Mouse (Mus musculus): ENCODE data around the gene Slc35b3. TPM values are rescaled to one million over a fixed set of nuclear protein-coding genes. Genes with fewer than 3 reads are reported as not detected.

Slc35b3 gene
- total and polyA plus RNA-seq, 3 experiments, result 12.8 to 34.2 (median 26.6) TPM

DNA sequence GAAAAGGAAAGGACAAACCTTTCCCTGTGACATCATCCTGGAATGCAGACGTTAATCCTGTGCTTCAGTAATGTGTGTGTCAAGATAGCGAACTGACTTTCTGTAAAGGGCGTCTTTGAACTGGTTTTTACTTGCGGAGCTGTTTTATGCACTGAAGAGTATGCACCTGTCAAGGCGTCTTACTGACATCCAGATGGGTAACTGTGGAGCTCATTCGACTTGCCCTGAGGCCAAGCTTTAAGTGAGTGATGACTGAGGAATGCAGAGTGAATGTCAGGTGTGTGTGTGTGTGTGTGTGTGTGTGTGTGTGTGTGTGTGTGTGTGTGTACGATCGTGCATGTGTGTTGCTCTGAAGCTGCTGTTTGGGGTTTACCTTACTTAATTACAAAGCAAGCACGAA, 38.3 kb upstream of the Slc35b3 start:
- TF ChIP-seq POLR2AphosphoS5 (IDR thresholded peaks at IDR 0.05; ENCODE audit: insufficient replicate concordance, low read depth, low read length) (no peak), TAL1 (conservative IDR thresholded peaks at IDR 0.05; ENCODE audit: low read depth, low read length) (no peak), CTCF (IDR thresholded peaks at IDR 0.05; ENCODE audit: low read depth, low read length) (no peak), GATA2 (IDR thresholded peaks at IDR 0.05; ENCODE audit: borderline replicate concordance, low read depth, low read length) (no peak), GATA1 (IDR thresholded peaks at IDR 0.05; ENCODE audit: borderline replicate concordance, low read length) (no peak)
- H3K36me3 ChIP-seq (replicated peaks), result no peaks in the 10 kb centered on the region
- no peak for DNase-seq (ENCODE audit: low spot score)
- no peaks in the 10 kb centered on the region for H3K9me3 ChIP-seq (replicated peaks)
- no peak for ATAC-seq (ENCODE audit: extremely low read depth, insufficient number of reproducible peaks, low FRiP score, poor library complexity, severe bottlenecking)
- no peaks in the 10 kb centered on the region for H3K4me1 ChIP-seq (ENCODE audit: insufficient read depth, low read depth, low read length)
- H3K4me3 ChIP-seq (ENCODE audit: low read depth, low read length), result no peak overlapping the region
- no peaks in the 10 kb centered on the region for H3K27me3 ChIP-seq (ENCODE audit: insufficient read depth, low read length)

DNA sequence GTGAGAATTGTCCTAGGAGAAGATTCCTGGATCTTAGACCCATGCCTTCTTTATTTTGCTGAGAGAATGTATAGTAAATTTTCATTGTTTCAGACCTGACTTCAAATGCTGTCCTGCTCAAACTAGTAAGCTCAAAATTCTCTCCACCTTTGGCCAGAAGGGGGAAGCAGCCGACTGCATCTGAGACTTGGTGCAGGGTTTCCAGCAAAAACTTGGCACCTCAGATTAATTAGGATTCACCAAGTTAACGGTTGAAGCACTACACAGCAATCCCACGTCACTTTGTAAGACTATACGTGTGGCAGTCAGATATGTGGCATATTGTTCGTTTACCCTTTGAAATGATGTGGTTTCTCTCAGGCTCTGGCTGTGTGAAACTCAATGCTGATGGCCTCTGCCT, 31.9 kb upstream of the Slc35b3 start:
- ATAC-seq (ENCODE audit: extremely low read depth, insufficient number of reproducible peaks, low FRiP score, poor library complexity, severe bottlenecking) (no peak), DNase-seq (ENCODE audit: low spot score) (no peak)
- no peaks in the 10 kb centered on the region for H3K9me3 ChIP-seq (replicated peaks)
- TF ChIP-seq CTCF (IDR thresholded peaks at IDR 0.05; ENCODE audit: low read depth, low read length) (no peak), TAL1 (conservative IDR thresholded peaks at IDR 0.05; ENCODE audit: low read depth, low read length) (no peak), POLR2AphosphoS5 (IDR thresholded peaks at IDR 0.05; ENCODE audit: insufficient replicate concordance, low read depth, low read length) (no peak), GATA1 (IDR thresholded peaks at IDR 0.05; ENCODE audit: borderline replicate concordance, low read length) (no peak), GATA2 (IDR thresholded peaks at IDR 0.05; ENCODE audit: borderline replicate concordance, low read depth, low read length) (no peak)
- H3K4me3 ChIP-seq (ENCODE audit: low read depth, low read length), result no peak overlapping the region
- H3K4me1 ChIP-seq (ENCODE audit: insufficient read depth, low read depth, low read length), result no peaks in the 10 kb centered on the region
- no peaks in the 10 kb centered on the region for H3K36me3 ChIP-seq (replicated peaks)
- H3K27me3 ChIP-seq (ENCODE audit: insufficient read depth, low read length), result peaks cover 8% of the 10 kb centered on the region

GRCm38 (mm10) chr13:38983751-38984150, 23.1 kb upstream of the Slc35b3 start:
- H3K4me3 ChIP-seq (ENCODE audit: low read depth, low read length), result no peak overlapping the region

DNA sequence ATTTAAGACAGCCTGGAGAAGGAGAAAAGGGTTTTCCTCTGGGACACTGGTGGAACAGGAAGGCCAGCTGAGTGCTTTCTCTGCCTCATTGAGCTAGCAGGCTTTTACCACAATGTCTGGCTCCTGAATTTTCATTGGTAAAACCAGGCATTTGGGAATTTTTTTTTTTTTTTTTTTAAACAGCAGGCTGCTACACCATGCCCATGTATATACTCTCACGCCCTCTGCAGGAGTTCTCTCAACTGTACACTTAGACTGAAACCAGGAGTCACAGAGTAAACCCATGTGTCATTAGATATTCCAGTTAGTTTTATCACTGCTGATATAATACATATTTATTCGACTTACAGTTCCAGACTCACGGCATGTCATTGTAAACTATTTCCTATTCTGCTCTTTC, 20.2 kb upstream of the Slc35b3 start:
- no peaks in the 10 kb centered on the region for H3K36me3 ChIP-seq (replicated peaks)
- TF ChIP-seq GATA2 (IDR thresholded peaks at IDR 0.05; ENCODE audit: borderline replicate concordance, low read depth, low read length) (no peak), CTCF (IDR thresholded peaks at IDR 0.05; ENCODE audit: low read depth, low read length) (no peak), GATA1 (IDR thresholded peaks at IDR 0.05; ENCODE audit: borderline replicate concordance, low read length) (no peak), TAL1 (conservative IDR thresholded peaks at IDR 0.05; ENCODE audit: low read depth, low read length) (no peak), POLR2AphosphoS5 (IDR thresholded peaks at IDR 0.05; ENCODE audit: insufficient replicate concordance, low read depth, low read length) (no peak)
- ATAC-seq (ENCODE audit: extremely low read depth, insufficient number of reproducible peaks, low FRiP score, poor library complexity, severe bottlenecking) (no peak), DNase-seq (ENCODE audit: low spot score) (no peak)
- H3K4me1 ChIP-seq (ENCODE audit: insufficient read depth, low read depth, low read length), result no peaks in the 10 kb centered on the region
- H3K9me3 ChIP-seq (replicated peaks), result no peaks in the 10 kb centered on the region
- H3K4me3 ChIP-seq (ENCODE audit: low read depth, low read length), result no peak overlapping the region
- H3K27me3 ChIP-seq (ENCODE audit: insufficient read depth, low read length), result peaks cover 2% of the 10 kb centered on the region

More at GRCm38 (mm10) chr13:38983751-38984150, 23.1 kb upstream of the Slc35b3 start:
- no peaks in the 10 kb centered on the region for H3K36me3 ChIP-seq (replicated peaks)
- no peaks in the 10 kb centered on the region for H3K9me3 ChIP-seq (replicated peaks)
- no peak for DNase-seq (ENCODE audit: low spot score)
- peaks cover 2% of the 10 kb centered on the region for H3K27me3 ChIP-seq (ENCODE audit: insufficient read depth, low read length)
- TF ChIP-seq GATA1 (IDR thresholded peaks at IDR 0.05; ENCODE audit: borderline replicate concordance, low read length) (no peak), POLR2AphosphoS5 (IDR thresholded peaks at IDR 0.05; ENCODE audit: insufficient replicate concordance, low read depth, low read length) (no peak), GATA2 (IDR thresholded peaks at IDR 0.05; ENCODE audit: borderline replicate concordance, low read depth, low read length) (no peak), TAL1 (conservative IDR thresholded peaks at IDR 0.05; ENCODE audit: low read depth, low read length) (no peak), CTCF (IDR thresholded peaks at IDR 0.05; ENCODE audit: low read depth, low read length) (no peak)
- H3K4me1 ChIP-seq (ENCODE audit: insufficient read depth, low read depth, low read length), result no peaks in the 10 kb centered on the region
- no peak for ATAC-seq (ENCODE audit: extremely low read depth, insufficient number of reproducible peaks, low FRiP score, poor library complexity, severe bottlenecking)

DNA sequence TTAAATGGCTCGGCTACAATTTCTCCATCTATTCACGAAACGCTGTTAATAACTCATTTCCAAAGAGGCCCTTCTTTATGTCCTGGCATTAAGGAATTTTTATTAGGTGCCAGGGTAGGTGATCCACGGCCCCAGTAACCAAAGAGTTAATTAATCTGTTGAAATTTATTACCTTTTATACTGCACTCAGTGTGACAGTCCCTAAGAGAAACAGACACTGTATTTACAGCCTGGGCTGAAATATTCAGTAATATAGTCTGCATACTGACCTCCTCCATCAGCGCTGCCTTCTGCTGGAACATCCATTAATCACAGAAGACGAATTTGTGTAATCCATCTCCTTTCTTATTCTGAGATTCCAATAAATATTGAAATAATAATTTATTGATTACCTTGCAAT, 16.3 kb upstream of the Slc35b3 start:
- no peaks in the 10 kb centered on the region for H3K4me1 ChIP-seq (ENCODE audit: insufficient read depth, low read depth, low read length)
- ATAC-seq (ENCODE audit: extremely low read depth, insufficient number of reproducible peaks, low FRiP score, poor library complexity, severe bottlenecking) (no peak), DNase-seq (ENCODE audit: low spot score) (no peak)
- no peak for TF ChIP-seq GATA2 (IDR thresholded peaks at IDR 0.05; ENCODE audit: borderline replicate concordance, low read depth, low read length)
- no peak for TF ChIP-seq TAL1 (conservative IDR thresholded peaks at IDR 0.05; ENCODE audit: low read depth, low read length)
- no peak for TF ChIP-seq CTCF (IDR thresholded peaks at IDR 0.05; ENCODE audit: low read depth, low read length)
- TF ChIP-seq POLR2AphosphoS5 (IDR thresholded peaks at IDR 0.05; ENCODE audit: insufficient replicate concordance, low read depth, low read length), result no peak
- TF ChIP-seq GATA1 (IDR thresholded peaks at IDR 0.05; ENCODE audit: borderline replicate concordance, low read length), result no peak
- no peaks in the 10 kb centered on the region for H3K9me3 ChIP-seq (replicated peaks)
- no peak overlapping the region for H3K4me3 ChIP-seq (ENCODE audit: low read depth, low read length)
- H3K27me3 ChIP-seq (ENCODE audit: insufficient read depth, low read length), result peaks cover 5% of the 10 kb centered on the region
- no peaks in the 10 kb centered on the region for H3K36me3 ChIP-seq (replicated peaks)

- DNase-seq (ENCODE audit: low spot score), result no peak
- no peaks in the 10 kb centered on the region for H3K36me3 ChIP-seq (replicated peaks)
- peaks cover 9% of the 10 kb centered on the region for H3K27me3 ChIP-seq (ENCODE audit: insufficient read depth, low read length)
- TF ChIP-seq POLR2AphosphoS5 (IDR thresholded peaks at IDR 0.05; ENCODE audit: insufficient replicate concordance, low read depth, low read length), result no peak
- TF ChIP-seq TAL1 (conservative IDR thresholded peaks at IDR 0.05; ENCODE audit: low read depth, low read length), result no peak
- no peak for TF ChIP-seq GATA1 (IDR thresholded peaks at IDR 0.05; ENCODE audit: borderline replicate concordance, low read length)
- TF ChIP-seq GATA2 (IDR thresholded peaks at IDR 0.05; ENCODE audit: borderline replicate concordance, low read depth, low read length), result no peak
- no peak for TF ChIP-seq CTCF (IDR thresholded peaks at IDR 0.05; ENCODE audit: low read depth, low read length)
- ATAC-seq (ENCODE audit: extremely low read depth, insufficient number of reproducible peaks, low FRiP score, poor library complexity, severe bottlenecking), result no peak
- no peak overlapping the region for H3K4me3 ChIP-seq (ENCODE audit: low read depth, low read length)
- H3K9me3 ChIP-seq (replicated peaks), result no peaks in the 10 kb centered on the region
- H3K4me1 ChIP-seq (ENCODE audit: insufficient read depth, low read depth, low read length), result no peaks in the 10 kb centered on the region
Observed at GRCm38 (mm10) chr13:38975853-38976252, 15.2 kb upstream of the Slc35b3 start.
